Mouse (Mus musculus) C2C12 (cell line): ENCODE data around the gene Hist1h2bl. TPM values are rescaled to one million over a fixed set of nuclear protein-coding genes. Genes with fewer than 3 reads are reported as not detected.
"Not testable (repeated sequence)": the region's sequence is repeated elsewhere in the genome, so short reads cannot be mapped to it uniquely, and the experiment has no call there.

Source experiments
- H3K27me3 ChIP-seq: one replicate; pipeline ENCODE4 v1.6.1; 2011; ENCODE audit not compliant: control insufficient read depth, insufficient read depth, insufficient read length
- H3K36me3 ChIP-seq: one replicate; pipeline ENCODE4 v1.6.1; 2011; ENCODE audit not compliant: control insufficient read depth, insufficient read depth
- H3K4me3 ChIP-seq: one replicate; pipeline ENCODE4 v1.5.1; 2011; ENCODE audit warnings: mild to moderate bottlenecking, control low read depth; ENCODE audit not compliant: poor library complexity, insufficient read depth, severe bottlenecking
- H3K79me2 ChIP-seq: one replicate; pipeline ENCODE4 v1.6.1; 2011; ENCODE audit not compliant: control insufficient read depth, insufficient read depth
- H3K79me3 ChIP-seq: one replicate; pipeline ENCODE4 v1.6.1; 2011; ENCODE audit warnings: low read depth, control low read depth
- H3ac ChIP-seq: one replicate; pipeline ENCODE3; 2011; ENCODE audit warnings: low read depth; ENCODE audit not compliant: control insufficient read depth, insufficient read length
- CEBPB ChIP-seq: IDR thresholded peaks from one replicate; pipeline ENCODE4 v1.6.1; 2011; ENCODE audit warnings: low read depth, mild to moderate bottlenecking, control low read depth, moderate library complexity
- CTCF ChIP-seq: IDR thresholded peaks from one replicate; pipeline ENCODE4 v1.5.1; 2011; ENCODE audit not compliant: control insufficient read depth, insufficient read depth, insufficient read length
- FOSL1 ChIP-seq: IDR thresholded peaks from one replicate; pipeline ENCODE4 v1.8.0; 2011; ENCODE audit warnings: mild to moderate bottlenecking, low read length; ENCODE audit not compliant: poor library complexity, insufficient read depth, severe bottlenecking
- MAX ChIP-seq: IDR thresholded peaks from one replicate; pipeline ENCODE4 v1.6.1; 2011; ENCODE audit warnings: mild to moderate bottlenecking, control low read depth
- MYOD1 ChIP-seq: IDR thresholded peaks from one replicate; pipeline ENCODE4 v1.6.1; 2011; ENCODE audit warnings: low read depth; ENCODE audit not compliant: control insufficient read depth, insufficient read length
- MYOG ChIP-seq: IDR thresholded peaks from one replicate; pipeline ENCODE4 v1.6.1; 2011; ENCODE audit not compliant: control insufficient read depth, insufficient read length; ENCODE audit errors: extremely low read depth
- USF1 ChIP-seq: IDR thresholded peaks from one replicate; pipeline ENCODE4 v1.6.1; 2011; ENCODE audit warnings: low read depth, mild to moderate bottlenecking, control low read depth, moderate library complexity
- polyA plus RNA-seq: library from polyadenylated mRNA; unstranded; fragments of >200 nt; fragmentation: generic; extraction: Trizol; gene quantifications from one replicate; pipeline ENCODE4 v1.2.1, GENCODE M21; 2012; ENCODE audit warnings: missing spikeins

Gene Hist1h2bl
- polyA plus RNA-seq, 1 experiment, result 9.1 TPM

- not testable (repeated sequence) for H3K27me3 ChIP-seq, H3K36me3 ChIP-seq, H3K79me3 ChIP-seq, H3K79me2 ChIP-seq
- H3K4me3 ChIP-seq, result peak within 1 kb of the TSS; percentile 31
- H3ac ChIP-seq, result peak within 1 kb of the TSS; percentile 85
- peak; percentile 35 for TF ChIP-seq MAX
- TF ChIP-seq CEBPB, result peak; percentile 22
Observed at GRCm38 (mm10) chr13:21721757-21722372, 5.9 kb upstream of the Hist1h2bl start, which contains the start of gene Hist1h2bm. Gene Hist1h2bm, plus strand, starts transcription at chr13:21722044.

- not testable (repeated sequence) for H3K27me3 ChIP-seq, H3K36me3 ChIP-seq, H3K79me3 ChIP-seq
Observed at GRCm38 (mm10) chr13:21721107-21721756, 5.3 kb upstream of the Hist1h2bl start.

GRCm38 (mm10) chr13:21718381-21719080 lies 2.6 kb upstream of the Hist1h2bl start:
- peak overlapping the region; percentile 23 for H3K4me3 ChIP-seq
- H3K79me3 ChIP-seq, result no peaks in the 10 kb centered on the region
- peak overlapping the region; percentile 57 for H3ac ChIP-seq
- no peaks in the 10 kb centered on the region for H3K36me3 ChIP-seq
- H3K79me2 ChIP-seq, result no peaks in the 10 kb centered on the region
- no peaks in the 10 kb centered on the region for H3K27me3 ChIP-seq
- no peak for TF ChIP-seq FOSL1
- no peak for TF ChIP-seq CEBPB
- no peak for TF ChIP-seq MYOG
- no peak for TF ChIP-seq MYOD1
- TF ChIP-seq CTCF, result no peak
- no peak for TF ChIP-seq MAX
- no peak for TF ChIP-seq USF1

More at GRCm38 (mm10) chr13:21721107-21721756, 5.3 kb upstream of the Hist1h2bl start:
- H3ac ChIP-seq, result peak overlapping the region; percentile 85
- peak overlapping the region; percentile 31 for H3K4me3 ChIP-seq
- not testable (repeated sequence) for H3K79me2 ChIP-seq

GRCm38 (mm10) chr13:21717397-21718357 lies 1.7 kb upstream of the Hist1h2bl start, which contains the start of gene Hist1h3h:
Gene Hist1h3h, plus strand, starts transcription at chr13:21717659.
- peak within 1 kb of the TSS; percentile 57 for H3ac ChIP-seq
- H3K4me3 ChIP-seq, result peak within 1 kb of the TSS; percentile 32
- not testable (repeated sequence) for H3K27me3 ChIP-seq, H3K79me2 ChIP-seq, H3K36me3 ChIP-seq, H3K79me3 ChIP-seq

GRCm38 (mm10) chr13:21716540-21717391 lies 823 bp upstream of the Hist1h2bl start:
- H3K27me3 ChIP-seq, H3K79me2 ChIP-seq, H3K36me3 ChIP-seq, H3K79me3 ChIP-seq: not testable (repeated sequence)
- Histone ChIP-seq H3K4me3 (peak overlapping the region; percentile 32), H3ac (peak overlapping the region; percentile 53)
